Mouse (Mus musculus) G1E (cell line): ENCODE results near the gene S1pr5. TPM values are rescaled to one million over a fixed set of nuclear protein-coding genes. Genes with fewer than 3 reads are reported as not detected.

Experiments
- ATAC-seq: 2 replicates; pipeline ENCODE4 v1.8.0; 2016; ENCODE audit warnings: mild to moderate bottlenecking; ENCODE audit not compliant: insufficient number of reproducible peaks, poor library complexity, low FRiP score, severe bottlenecking; ENCODE audit errors: extremely low read depth
- DNase-seq: peaks from one replicate; pipeline ENCODE4 v3.0.0; 2012; ENCODE audit warnings: low spot score
- H3K27me3 ChIP-seq: 2 replicates; pipeline ENCODE4 v1.6.1; 2012; ENCODE audit warnings: mild to moderate bottlenecking, low read length, inconsistent platforms; ENCODE audit not compliant: insufficient read depth
- H3K36me3 ChIP-seq: replicated peaks from 2 replicates; pipeline ENCODE3; 2012; ENCODE audit warnings: mild to moderate bottlenecking, inconsistent platforms
- H3K4me1 ChIP-seq: 2 replicates; pipeline ENCODE4 v1.6.1; 2012; ENCODE audit warnings: low read depth, low read length, inconsistent platforms, mixed read lengths; ENCODE audit not compliant: insufficient read depth
- H3K4me3 ChIP-seq: 2 replicates; pipeline ENCODE4 v1.5.1; 2012; ENCODE audit warnings: low read depth, mild to moderate bottlenecking, inconsistent platforms, low read length, moderate library complexity, mixed read lengths
- H3K9me3 ChIP-seq: replicated peaks from 2 replicates; pipeline ENCODE4 v1.6.1; 2012; ENCODE audit warnings: inconsistent platforms
- CTCF ChIP-seq: IDR thresholded peaks from 2 replicates; pipeline ENCODE4 v1.5.1; 2012; ENCODE audit warnings: low read depth, low read length, inconsistent platforms, mixed read lengths
- GATA1 ChIP-seq: IDR thresholded peaks from 2 replicates; pipeline ENCODE4 v1.6.1; 2012; ENCODE audit warnings: borderline replicate concordance, low read length, inconsistent platforms, mixed read lengths
- GATA2 ChIP-seq: IDR thresholded peaks from 2 replicates; pipeline ENCODE4 v1.6.1; 2012; ENCODE audit warnings: low read depth, low read length, inconsistent platforms, borderline replicate concordance
- POLR2AphosphoS5 ChIP-seq: IDR thresholded peaks from 2 replicates; pipeline ENCODE4 v1.6.1; 2012; ENCODE audit warnings: low read depth, low read length, inconsistent platforms; ENCODE audit not compliant: insufficient replicate concordance
- TAL1 ChIP-seq: conservative IDR thresholded peaks from 2 replicates; pipeline ENCODE4 v1.6.1; 2012; ENCODE audit warnings: low read depth, low read length, inconsistent platforms, mixed read lengths
- polyA plus RNA-seq: library from polyadenylated mRNA; stranded (reverse); fragments of >175 nt; gene quantifications from 2 replicates; pipeline ENCODE4 v1.2.3, GENCODE M21; 2012
- total RNA-seq, 2 experiments: library from RNA; stranded (forward) in 1 of 2; stranded (reverse) in 1 of 2; fragments of 200-1000 nt in 1 of 2; fragments of >200 nt in 1 of 2; fragmentation: Nextera tagmentation in 1 of 2; gene quantifications; 2 replicates each; pipeline ENCODE4 v1.2.3; 2014 to 2017

The S1pr5 gene
- total and polyA plus RNA-seq, 3 experiments: 0.11 TPM; not detected in 2

- ATAC-seq (no peak), DNase-seq (no peak)
- H3K36me3 ChIP-seq: no peaks in the 10 kb centered on the region
- H3K27me3 ChIP-seq: peaks cover 72% of the 10 kb centered on the region
- H3K4me1 ChIP-seq: peaks cover 29% of the 10 kb centered on the region
- H3K4me3 ChIP-seq: no peak overlapping the region
- no peaks in the 10 kb centered on the region for H3K9me3 ChIP-seq
- TF ChIP-seq CTCF (no peak), POLR2AphosphoS5 (no peak), TAL1 (no peak), GATA1 (no peak), GATA2 (no peak)
Observed at GRCm38 (mm10) chr9:21250509-21250908, 2.3 kb upstream of the S1pr5 start.

GRCm38 (mm10) chr9:21249629-21250508, 1.6 kb upstream of the S1pr5 start:
- H3K4me3 ChIP-seq: no peak overlapping the region
- peaks cover 77% of the 10 kb centered on the region for H3K27me3 ChIP-seq
- H3K4me1 ChIP-seq: peaks cover 28% of the 10 kb centered on the region
- no peaks in the 10 kb centered on the region for H3K36me3 ChIP-seq
- H3K9me3 ChIP-seq: peaks cover under 1% of the 10 kb centered on the region
- TF ChIP-seq POLR2AphosphoS5: no peak
- no peak for TF ChIP-seq CTCF
- no peak for TF ChIP-seq GATA2
- no peak for TF ChIP-seq GATA1
- TF ChIP-seq TAL1: no peak
- ATAC-seq (no peak), DNase-seq (no peak)

DNA sequence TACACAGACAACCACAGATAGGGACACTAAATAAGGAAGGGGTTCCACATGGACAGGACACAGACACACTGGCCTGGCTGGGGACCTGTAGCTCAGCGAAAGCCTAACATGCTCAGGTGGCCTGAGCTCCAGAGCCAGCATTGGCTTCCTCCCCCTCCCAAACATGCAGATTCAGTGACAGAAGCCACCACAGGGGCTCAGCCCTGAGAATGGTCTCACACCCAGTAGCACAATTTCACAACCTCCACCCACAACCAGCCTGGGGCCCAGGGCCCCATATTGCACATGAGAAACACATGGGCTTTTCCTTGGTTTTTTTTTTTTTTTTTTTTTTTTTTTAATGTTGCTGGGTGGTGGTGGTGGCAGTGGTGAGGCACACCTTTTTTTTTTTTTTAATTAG, 1.9 kb downstream of the S1pr5 start:
- peaks cover 7% of the 10 kb centered on the region for H3K36me3 ChIP-seq
- no peak for DNase-seq
- H3K9me3 ChIP-seq: peaks cover 13% of the 10 kb centered on the region
- no peak overlapping the region; the same call in 1 of the 2 replicates for H3K4me3 ChIP-seq
- ATAC-seq: no peak
- peaks cover 34% of the 10 kb centered on the region for H3K4me1 ChIP-seq
- peaks cover 59% of the 10 kb centered on the region for H3K27me3 ChIP-seq
- TF ChIP-seq GATA1 (no peak), TAL1 (no peak), POLR2AphosphoS5 (no peak), CTCF (no peak), GATA2 (no peak)

- H3K27me3 ChIP-seq: peaks cover 47% of the 10 kb centered on the region
- no peak for DNase-seq
- TF ChIP-seq GATA2 (no peak), POLR2AphosphoS5 (no peak)
- H3K9me3 ChIP-seq: peaks cover 13% of the 10 kb centered on the region
- H3K4me3 ChIP-seq: peak overlapping the region; percentile 1; the same call in 1 of the 2 replicates
- peaks cover 35% of the 10 kb centered on the region for H3K4me1 ChIP-seq
- H3K36me3 ChIP-seq: peaks cover 12% of the 10 kb centered on the region
- no peak for ATAC-seq
Observed at GRCm38 (mm10) chr9:21245113-21245487, 3.1 kb downstream of the S1pr5 start.

DNA sequence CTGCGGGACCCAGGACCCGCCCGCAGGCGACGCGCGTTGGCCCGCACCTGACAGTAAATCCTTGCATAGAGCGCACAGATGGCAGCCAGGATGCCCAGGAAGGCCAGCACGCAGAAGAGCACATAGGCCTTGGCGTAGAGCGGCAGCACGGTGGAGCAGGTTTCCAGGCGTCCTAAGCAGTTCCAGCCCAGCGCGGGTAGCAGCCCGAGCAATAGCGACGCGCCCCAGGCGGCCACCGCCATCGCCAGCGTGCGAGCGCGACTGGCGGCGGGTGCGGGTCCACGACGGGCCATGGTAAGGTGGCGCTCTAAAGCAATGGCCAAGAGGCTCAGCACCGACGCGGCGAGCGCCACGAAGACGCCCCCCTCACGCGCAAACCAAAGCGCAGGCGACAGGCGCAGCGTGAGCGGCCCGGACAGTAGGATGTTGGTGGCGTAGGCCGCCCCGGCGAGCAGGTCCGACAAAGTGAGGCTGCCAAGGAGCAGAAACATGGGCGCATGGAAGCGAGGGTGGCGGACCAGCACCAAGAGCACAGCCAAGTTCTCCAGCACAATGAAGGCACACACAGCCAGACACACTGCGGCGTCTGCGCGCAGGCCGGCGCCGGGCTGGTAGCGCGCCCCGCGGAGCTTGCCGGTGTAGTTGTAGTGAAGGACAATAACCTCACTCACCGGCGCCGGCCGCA, 3.7 kb downstream of the S1pr5 start:
- Histone ChIP-seq H3K4me3 (peak overlapping the region; percentile 1; the same call in 1 of the 2 replicates), H3K9me3 (peaks cover 13% of the 10 kb centered on the region), H3K4me1 (peaks cover 35% of the 10 kb centered on the region), H3K27me3 (peaks cover 41% of the 10 kb centered on the region), H3K36me3 (peaks cover 12% of the 10 kb centered on the region)
- DNase-seq: no peak
- no peak for ATAC-seq
- no peak for TF ChIP-seq POLR2AphosphoS5
- TF ChIP-seq GATA1: no peak
- TF ChIP-seq CTCF: no peak
- TF ChIP-seq GATA2: no peak
- TF ChIP-seq TAL1: no peak

DNA sequence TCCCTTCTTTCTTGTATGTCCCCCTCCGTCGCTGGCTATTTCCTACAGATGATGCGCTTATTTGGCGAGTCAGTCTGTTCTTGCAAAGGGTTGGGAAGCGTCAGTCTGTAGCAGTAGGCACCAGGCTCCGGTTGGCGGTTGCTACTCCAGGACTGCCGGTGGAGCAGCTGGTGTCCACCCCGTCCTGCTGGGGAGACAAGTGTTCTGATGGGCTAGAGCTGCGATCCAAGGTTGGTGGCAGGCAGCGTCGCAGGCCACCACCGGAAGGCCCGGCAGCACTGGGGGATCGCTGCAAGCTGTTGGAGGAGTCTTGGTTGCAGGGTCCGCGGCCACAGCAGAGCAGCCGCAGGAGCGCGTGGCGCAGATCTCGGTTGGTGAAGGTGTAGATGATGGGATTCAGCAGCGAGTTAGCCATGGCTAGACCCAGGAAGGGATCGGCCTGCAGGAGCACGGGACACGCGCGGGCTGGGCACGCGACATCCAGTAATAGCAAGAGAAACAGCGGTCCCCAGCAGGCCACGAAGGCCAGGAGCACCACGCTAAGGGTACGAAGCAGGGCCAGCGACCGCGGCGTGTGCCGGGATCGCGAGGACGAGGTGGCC, 4.3 kb downstream of the S1pr5 start:
- no peak for DNase-seq
- no peak for TF ChIP-seq GATA2
- no peak for TF ChIP-seq GATA1
- no peak for TF ChIP-seq CTCF
- TF ChIP-seq POLR2AphosphoS5: no peak
- no peak for TF ChIP-seq TAL1
- H3K4me1 ChIP-seq: peaks cover 40% of the 10 kb centered on the region
- ATAC-seq: no peak
- peaks cover 13% of the 10 kb centered on the region for H3K9me3 ChIP-seq
- H3K27me3 ChIP-seq: peaks cover 35% of the 10 kb centered on the region
- H3K36me3 ChIP-seq: peaks cover 12% of the 10 kb centered on the region
- no peak overlapping the region for H3K4me3 ChIP-seq
